Mouse (Mus musculus) frontal cortex, postnatal 25 days (tissue): ENCODE data around the gene Sdc3.

Experiments
- DNase-seq, 2 experiments: peaks; one replicate each; pipeline ENCODE4 v3.0.0; 2022; ENCODE audit warnings: low spot score in 2 of 2

Sdc3 gene

DNA sequence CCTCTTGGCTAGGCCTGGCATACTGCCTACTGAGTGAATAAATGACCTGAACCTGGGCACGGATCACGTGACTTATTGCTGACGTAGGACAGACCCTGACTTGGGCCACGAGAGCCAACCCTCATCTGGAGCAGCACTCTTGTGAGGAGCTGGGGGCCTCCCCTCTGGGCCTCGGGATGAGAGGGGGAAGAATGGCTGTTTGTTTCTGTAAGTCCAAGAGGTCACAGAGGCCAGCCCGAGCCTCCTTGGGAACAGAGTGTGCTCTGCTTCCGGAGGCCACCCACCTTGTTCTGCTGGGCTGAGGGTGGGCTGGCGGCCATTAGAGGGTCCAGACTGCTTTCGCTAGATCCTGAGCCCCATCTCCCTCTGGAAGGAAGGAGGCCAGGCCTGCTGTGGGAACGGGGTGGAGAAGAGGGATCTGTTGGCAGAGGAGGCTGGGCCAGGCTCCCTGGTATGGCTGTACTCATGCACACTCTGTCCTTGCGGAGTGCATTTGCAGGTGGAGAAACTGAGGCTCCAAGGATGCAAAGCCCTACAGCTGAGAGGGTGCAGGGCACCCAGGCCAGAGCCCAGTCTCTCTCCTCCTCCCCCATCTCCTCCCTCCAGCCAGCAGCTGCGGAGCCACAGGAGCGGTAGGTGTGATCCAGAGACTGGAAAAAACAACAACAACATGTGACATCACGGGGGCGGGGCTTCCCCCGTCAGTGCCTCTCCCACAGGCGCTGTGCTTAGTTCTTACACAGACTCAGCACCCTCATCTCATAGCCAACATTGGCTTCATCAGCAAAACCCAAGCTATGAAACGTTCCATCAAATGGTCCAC lies 36.7 kb downstream of the Sdc3 start:
- DNase-seq, result no peak

DNA sequence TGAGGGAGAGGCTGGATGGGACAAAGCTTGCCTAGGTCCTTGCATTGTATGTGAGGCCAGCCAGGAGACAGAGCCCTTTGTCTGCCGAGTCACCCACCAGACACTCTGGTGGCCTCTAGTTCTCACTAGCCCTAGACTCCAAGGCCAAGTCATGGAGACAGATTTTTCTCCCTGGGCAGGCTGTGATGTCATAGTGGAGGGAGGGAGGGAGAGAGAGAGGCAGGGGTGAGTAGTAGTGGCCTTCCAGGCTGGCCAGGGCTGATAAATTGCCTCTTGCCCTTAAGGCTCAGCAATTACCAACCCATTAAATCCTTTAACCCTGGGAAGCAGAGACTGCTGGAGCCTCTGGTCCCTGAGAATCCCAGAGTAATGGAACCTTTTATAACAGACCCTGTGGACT lies 41.8 kb downstream of the Sdc3 start:
- no peak for DNase-seq

DNA sequence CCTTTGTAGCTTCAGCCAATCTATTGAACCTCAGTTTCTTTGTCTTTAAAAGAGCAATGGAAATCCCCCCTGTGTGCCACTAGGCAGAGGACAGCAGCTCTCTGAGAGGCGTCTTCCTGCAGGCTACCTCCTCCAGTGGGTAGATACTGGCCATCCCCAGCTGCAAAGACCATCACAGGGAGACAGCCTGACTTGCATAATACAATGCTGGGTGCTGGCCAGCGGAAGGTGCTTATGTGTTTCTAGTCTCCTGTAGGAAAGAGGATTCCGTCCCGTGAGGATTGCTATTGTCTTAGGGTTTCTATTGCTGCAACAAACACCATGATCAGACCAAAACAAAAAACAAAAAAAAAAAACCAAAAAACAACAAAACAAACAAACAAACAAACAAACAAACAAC lies 43.2 kb downstream of the Sdc3 start:
- no peak for DNase-seq

DNA sequence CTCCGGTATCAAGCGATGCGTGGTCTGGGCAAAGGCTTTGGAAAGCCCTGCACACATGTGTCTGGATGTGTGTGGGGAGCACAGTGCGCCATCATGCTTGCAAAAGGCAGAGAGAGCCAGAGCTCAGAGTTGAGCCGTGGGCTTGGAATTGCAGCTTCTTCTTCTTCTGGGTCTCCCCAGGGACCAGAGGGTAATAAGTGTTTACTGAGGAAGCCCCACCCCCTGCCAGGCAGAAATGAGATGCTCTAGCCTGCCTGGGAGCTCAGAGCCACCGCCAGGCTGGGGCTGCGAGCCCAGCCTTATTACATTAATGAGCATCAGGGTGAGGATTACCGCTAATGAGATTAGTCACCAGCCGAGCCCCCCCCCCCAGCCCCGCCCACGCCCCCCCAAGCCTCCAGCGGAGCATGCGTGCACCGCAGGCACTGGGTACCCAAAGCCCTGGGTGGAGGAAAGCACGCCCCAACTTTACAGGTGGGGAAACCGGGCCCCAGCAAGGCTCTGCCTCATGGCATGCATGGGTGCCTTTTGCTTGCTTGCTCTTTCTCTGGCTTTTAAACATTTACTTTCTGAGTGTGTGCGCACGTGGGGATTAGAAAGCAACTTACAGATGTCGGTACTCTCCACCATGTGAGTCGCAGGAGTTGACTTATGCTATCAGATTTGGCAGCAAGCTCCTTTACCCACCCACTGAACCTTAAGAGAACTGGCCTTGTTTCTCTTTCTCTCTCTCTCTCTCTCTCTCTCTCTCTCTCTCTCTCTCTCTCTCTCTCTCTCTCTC lies 44.1 kb downstream of the Sdc3 start:
- DNase-seq, result no peak

DNA sequence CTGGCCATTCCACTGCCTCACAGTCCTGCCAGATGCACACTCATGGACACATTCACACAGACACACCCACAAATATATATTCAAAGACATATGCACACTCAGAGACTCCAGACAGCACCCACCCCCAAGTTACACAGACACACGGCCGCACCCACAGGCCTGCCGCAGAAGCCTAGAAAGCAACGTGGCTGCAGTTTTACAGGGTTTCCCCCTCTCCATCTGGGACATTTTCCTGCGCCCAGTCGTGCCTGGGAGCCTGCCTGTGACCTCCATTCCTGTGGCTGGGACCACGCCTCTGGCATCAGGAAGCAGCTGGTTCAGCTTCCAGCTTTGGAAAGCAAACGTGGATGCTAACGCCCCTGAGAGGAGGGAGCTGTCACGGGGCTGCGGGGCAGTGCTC lies 46.2 kb downstream of the Sdc3 start:
- no peak for DNase-seq

DNA sequence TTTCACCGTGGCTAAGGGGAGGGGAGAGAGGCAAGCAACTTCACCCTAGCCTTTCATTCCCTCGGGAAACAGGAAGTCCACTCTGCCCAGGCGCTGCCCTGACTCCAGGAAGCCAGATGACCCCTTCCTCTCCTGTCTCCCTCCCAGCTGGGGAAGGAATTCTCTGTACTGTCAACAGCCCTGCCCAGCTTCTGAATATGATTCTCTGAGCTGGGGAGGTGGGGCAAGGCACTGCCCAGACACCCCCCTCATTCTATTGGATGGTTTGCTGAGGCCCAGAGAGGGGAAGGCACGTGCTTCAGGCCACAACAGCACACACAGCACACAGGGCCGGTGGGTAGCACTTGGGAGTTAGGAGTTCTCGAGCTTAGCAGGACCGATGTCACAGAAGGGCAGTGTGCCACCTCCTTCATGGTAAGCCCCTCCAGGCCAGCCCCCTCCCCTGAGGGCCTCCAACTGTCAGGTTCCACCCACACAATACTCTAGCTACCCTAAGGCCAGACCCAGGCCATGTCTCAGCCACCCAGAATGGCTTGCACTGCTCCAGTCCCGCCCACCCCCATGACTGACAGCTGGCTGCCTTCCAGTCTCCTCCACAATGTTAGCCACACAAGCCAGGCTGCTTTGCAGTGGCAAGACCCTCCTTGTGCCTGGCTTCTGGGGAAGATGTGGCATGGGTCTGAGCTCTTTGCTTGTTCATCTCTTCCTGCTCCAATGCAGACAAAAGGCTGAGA lies 48.9 kb downstream of the Sdc3 start:
- DNase-seq, result no peak

DNA sequence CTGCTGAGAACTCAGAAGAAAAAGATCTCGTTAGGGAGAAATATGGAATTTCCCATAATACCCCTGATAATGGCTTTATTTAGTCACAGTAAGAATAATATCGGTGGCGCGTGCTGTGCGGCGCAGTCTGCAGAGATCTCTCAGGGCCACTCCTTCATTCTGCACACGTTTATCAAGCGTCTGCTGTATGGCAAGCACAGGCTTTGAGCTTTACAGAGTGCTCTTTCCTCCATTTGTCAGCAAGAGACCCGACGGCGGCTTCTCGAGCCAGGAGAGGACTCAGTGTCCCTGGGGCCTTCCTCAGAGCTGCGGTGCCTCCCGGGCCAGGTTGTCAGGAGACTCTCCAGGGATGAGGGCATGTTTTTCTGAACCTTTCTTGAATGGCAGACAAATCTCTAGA lies 56.5 kb downstream of the Sdc3 start:
- no peak for DNase-seq

DNA sequence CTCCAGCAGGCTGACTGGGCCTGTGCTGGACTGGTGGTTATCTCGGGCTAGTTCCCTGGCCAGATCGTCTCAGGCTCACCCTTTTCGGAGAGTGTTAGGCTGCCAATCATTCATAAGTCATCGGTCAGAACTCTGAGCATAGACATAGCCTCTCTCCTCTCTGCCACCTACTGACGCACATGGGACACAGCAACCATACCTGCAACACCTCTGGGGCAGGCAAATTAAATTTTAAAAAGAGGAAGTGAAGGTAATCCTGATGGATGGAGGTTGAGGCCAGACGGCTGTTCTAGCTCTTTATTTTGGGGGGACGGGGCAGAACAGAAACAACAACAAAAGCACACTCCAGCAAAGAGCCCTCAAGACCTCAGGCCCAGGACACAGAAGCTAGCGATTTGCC lies 65.3 kb downstream of the Sdc3 start:
- no peak for DNase-seq

DNA sequence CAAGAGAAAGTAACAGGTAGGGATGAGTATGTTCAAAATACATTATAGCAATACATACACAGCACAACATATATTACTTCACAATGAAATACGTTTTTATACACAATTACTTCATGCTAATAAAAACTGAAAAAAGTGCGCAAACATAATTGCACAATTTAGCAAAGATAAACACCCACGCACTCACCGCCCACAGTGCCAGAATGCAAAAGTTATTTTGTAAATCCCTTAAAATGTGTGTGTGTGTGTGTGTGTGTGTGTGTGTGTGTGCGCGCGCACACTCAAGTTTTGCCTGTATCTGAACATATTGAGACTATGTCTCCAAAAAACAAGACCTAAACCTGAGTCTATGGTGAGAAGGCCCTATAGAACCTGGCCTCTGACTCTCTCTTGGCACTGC lies 66.5 kb downstream of the Sdc3 start:
- DNase-seq, result no peak

DNA sequence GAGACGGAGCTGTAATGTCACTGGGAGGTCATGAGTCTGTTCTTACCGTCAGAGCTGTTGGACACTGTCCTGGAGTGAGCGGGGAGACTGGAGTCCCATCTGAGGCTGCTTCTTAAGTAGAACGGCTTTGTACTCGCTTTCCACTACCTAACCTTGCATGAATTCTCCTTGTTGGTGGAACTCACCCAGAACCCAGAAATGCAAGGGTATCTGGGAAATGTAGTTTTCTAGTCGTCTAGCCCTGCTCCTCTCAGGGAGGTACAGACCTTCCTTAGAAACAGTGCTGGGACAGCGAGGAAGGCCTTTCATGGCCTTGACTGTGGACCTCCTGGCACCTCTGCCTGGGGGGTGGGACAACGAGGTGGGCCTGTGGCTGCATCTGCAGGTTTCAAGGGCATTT lies 67.1 kb downstream of the Sdc3 start:
- no peak for DNase-seq

DNA sequence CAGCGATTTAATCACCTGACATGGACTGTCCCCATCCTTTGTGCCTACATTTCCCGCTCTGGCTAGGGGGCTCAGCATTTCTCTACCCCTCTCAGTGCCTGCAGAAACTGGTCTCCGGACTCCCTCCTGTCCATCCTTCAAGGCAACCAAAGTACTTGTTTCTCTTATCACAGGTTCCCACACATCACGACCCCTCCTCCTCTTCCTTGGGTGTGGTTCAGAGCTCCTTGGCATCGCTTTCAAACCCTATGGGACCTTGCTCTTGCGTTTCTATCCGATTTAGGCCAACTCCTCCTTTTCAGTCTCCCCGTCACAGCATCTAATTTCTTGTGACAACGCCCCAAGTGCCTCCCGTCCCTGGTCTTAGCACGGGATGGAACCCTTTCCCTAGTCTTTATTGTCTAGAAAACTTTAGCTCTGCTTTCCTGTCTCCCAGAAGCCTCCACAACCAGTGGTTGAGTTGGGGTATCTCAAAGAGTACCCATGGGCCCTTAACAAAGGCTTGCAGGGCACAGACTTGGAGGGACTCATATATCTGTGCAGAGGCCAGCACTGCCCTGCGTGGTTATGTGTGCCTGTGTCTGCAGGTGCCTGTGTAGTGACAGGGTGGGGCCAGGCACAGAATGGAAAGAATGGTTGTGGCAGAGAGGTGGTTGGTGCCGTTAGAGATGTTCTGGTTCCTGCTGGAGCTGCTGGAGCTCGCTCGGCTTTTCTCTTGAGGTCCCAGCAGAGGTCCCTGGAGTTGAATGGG lies 68.7 kb downstream of the Sdc3 start:
- no peak for DNase-seq

DNA sequence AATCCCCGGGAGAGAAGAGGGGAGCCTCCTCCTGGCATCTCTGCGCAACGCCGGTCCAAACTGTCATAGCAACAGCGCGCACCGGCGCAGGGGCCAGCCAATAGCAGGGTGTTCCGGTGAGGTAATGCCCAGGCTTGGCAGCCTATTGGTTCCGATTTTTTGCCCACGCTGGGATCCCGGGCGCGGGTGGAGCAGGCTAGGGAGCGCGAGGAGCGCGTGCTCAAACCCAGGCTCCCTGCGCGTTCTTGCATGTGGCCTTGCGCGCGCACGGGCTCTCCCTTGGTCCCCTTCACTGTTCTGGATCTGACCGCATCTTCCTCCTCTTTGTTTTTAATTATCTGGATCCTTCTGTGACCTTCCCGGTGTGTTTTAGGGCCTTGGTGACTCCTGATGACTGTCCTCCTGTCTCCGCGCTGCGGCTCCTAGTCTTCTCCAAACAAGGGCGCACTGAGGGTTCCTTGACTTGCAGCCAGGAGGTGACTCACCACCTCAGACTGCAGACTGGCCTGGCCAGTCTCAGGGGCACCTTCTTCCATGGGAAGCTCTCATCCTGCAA lies 69.4 kb downstream of the Sdc3 start:
- DNase-seq, result peak; percentile 88 to 91

DNA sequence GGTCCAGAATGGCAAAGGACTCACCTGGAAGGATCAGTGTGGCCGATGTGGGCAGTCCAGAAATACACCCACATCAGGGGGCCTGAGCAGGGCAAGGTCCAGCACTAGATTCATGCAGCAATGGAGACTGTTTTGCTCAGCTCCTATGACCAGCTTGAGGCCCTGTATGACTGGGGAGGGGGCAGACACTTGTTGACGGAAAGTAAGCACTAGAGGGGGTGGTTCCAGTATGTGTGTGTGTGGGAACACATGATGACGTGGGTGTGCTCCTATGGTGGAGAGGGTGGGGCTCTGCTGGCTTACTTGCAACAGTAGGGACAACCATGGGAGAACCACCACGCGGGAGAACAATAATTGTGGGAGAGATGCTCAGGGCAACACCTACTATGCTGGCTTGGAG lies 70.2 kb downstream of the Sdc3 start:
- no peak for DNase-seq

DNA sequence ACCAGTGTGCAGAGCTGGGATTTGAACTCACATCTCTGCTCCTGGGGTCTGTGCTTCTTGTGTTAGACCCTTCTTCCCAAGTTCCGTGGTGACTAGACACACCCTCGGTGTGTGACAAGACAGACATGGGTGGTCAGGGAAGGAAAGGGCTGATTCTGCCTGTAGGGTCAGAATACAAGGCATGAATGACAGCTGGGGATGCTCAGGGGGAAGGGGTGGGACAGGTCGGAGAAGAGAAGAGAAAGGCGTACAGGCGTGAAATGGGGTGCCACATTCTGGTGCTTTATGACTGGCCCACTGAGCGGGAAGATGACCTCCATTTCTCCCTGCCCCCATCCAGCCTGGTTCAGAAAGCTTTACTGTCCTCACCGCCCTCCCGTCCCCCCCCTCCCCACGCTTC lies 73.1 kb downstream of the Sdc3 start:
- DNase-seq, result no peak

DNA sequence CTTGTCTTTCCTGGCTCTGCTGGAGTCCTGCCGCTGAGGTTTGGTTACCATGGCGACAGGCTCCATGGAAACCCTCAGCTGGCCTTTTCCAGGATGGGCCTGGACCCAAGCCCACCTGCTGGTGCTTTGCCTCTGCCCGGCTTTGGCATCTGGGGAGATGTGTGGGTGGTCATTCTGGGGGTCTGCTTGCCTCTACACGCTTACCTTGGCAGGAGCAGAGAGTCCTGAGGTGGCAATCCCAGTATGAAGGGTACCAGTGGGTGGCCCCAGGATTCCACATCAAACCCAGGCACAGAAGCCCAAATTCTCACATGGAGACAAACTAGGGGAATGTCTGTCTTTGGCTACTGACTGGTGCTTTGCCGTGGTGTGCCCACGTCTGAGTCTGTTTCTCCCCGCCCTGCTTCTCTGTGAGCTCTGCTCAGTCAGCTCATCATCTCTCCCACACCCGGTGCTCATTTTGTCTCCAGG lies 73.6 kb downstream of the Sdc3 start:
- DNase-seq, result peak; percentile 64 to 74

DNA sequence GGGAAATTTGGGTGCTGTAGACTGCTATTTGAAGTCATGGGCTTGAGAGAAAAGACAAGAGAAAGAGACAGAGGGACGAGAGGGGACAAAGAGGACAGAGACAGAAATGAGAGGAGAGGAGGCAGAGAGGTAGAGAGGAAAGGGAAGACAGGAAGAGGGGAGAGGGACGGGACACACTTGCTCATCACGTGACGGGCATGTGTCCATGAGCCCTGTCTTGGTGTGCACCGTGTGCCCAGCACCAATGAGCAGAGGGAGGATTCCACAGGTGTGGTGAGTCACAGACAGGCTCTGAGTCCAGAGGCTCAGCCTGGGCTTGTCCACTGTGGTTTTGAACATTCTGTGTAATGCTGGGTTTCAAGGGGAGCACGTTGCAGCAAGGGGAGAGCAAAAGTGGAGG lies 75.6 kb downstream of the Sdc3 start:
- no peak for DNase-seq

DNA sequence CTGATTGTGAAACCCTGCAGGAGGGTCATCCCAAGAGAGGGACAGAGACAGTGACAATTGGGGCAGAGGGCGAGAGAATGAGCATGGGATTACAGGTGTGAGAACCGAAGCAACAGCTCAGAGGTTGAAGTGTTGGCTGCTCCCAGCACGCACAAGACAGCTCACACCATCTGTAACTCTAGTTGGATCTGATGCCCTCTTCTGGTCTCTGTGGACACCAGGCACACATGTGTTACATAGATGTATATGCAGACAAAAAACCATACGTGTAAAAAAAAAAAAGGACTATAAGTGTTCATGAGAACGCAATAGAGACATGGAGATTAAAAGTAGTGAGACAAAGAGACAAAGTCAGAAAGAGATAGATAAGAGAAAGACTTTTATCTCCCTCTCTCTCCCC lies 76.5 kb downstream of the Sdc3 start:
- DNase-seq, result no peak

DNA sequence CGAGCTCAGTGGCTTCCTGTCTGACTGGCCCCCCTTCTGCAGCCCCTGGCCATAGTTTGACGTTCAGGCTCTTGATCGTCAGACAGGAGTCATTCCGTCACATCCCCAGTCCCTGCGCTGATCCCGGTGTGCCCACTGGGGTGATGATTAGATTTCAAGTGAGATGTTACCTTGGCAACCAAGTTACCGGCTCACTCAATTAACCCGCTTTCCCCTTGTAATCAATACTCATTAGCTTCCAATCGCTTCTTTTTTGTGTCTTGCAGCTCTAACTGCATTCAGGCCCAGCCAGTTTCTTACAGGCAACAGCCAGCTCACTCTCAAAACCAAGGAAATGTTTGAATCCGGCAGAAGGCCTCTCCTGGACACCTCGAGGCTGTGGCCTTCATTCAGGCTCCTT lies 80.1 kb downstream of the Sdc3 start:
- DNase-seq, result no peak

DNA sequence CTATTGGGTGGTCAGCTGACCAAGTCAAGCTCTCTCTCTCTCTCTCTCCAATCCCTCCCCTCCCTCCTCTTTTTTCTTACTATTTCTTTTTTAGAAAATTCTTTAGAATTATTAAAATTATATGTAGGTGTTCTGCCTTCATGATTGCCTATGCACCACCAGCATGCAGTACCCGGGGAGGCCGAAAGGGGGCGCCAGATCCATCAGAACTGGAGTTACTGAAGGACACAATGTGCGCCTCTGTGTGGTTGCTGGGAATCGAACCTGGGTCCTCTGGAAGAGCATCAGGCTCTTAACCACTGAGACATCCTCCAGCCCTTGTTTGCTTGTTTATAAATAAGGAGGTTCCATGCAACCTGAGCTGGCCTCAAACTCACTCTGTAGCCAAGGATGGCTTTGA lies 81.1 kb downstream of the Sdc3 start:
- DNase-seq, result no peak

DNA sequence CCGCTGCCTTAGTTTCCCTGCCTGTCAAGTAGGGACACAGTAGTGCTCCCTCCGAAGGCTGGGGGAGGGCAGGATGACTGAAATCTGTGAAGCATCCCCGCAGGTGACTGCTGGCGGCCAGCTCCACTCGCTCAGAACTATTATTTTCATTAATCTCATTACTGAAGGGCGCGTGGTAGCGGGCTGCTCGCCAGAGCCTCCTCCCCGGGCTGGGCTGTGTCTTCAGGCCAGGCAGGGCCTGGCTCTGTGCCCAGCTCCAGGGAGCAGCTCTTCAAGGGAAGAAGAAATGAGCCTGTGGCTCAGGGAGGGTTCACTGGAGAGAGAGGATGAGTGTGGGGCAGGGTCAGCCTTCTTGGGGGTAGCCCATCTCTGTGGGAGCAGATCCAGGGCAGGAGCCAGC lies 82.3 kb downstream of the Sdc3 start:
- DNase-seq, result peak in 1 of 2 experiments; percentile 22
